Mouse (Mus musculus): ENCODE results near the gene 9430097D07Rik.
A peak's percentile ranks its signal among the peaks of the same experiment; 100 is the strongest.

9430097D07Rik gene

GRCm38 (mm10) chr2:32597248-32597647, 21.8 kb upstream of the 9430097D07Rik start:
- DNase-seq (ENCODE audit: low spot score in 2 of 2), result no peak

- DNase-seq (ENCODE audit: low spot score in 2 of 2), result no peak
Observed at GRCm38 (mm10) chr2:32596725-32597124, 21.2 kb upstream of the 9430097D07Rik start.

DNA sequence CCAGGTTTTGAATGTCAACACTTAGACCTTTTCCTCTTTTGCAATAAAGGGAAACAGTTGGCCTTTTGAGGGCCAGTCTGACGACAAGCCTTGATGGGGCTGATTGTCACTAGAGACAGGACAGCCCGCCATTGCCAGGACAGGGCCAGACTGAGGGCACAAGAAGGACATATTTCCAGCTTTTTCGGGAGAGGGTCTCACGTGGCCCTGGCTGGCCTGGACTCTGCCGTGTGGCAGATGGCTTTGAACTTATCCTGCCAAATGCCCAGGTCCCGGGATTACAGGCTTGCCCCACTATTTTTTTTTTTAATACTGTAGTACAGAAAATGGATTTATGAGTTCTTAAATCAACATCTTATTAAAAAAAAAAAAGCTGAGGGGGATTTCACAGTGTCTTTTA, 15.8 kb upstream of the 9430097D07Rik start:
- no peak for DNase-seq (ENCODE audit: low spot score in 2 of 2)

DNA sequence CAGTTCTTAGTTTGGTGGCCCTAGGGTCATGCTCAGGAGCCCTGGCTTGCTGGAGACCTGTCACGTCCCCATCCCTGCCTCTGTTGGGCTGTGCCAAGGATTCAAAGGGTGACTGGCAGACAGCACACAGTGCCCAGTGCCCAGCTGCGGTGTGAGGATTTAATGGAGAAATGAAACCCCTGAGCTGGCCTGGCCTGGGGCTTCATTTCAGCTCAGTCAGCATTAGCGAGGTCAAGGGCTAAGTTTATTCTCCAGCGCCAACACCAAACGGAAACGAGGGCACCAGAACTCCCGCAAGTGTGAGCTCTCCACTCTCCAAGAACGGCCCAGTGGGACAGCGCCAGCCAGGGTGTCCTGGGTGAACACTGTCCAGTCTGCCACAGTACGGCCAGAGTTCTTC, 14.7 kb upstream of the 9430097D07Rik start:
- no peak for DNase-seq (ENCODE audit: low spot score in 2 of 2)

- no peak for DNase-seq (ENCODE audit: low spot score in 2 of 2)
Observed at GRCm38 (mm10) chr2:32589213-32589795, 13.8 kb upstream of the 9430097D07Rik start.

GRCm38 (mm10) chr2:32587731-32588321, 12.3 kb upstream of the 9430097D07Rik start:
- no peak for DNase-seq (ENCODE audit: low spot score in 2 of 2)

- DNase-seq (ENCODE audit: low spot score in 2 of 2), result peak; percentile 89 to 93
Observed at GRCm38 (mm10) chr2:32586871-32587351, 11.4 kb upstream of the 9430097D07Rik start, which contains the start of gene St6galnac4. TSS of gene St6galnac4 (plus strand) at chr2:32587095.

GRCm38 (mm10) chr2:32585149-32585714, 9.7 kb upstream of the 9430097D07Rik start:
- no peak for DNase-seq (ENCODE audit: low spot score in 2 of 2)

GRCm38 (mm10) chr2:32582830-32583799, 7.6 kb upstream of the 9430097D07Rik start:
- DNase-seq (ENCODE audit: low spot score in 2 of 2), result peak; percentile 72 to 79

GRCm38 (mm10) chr2:32581450-32582095, 6.1 kb upstream of the 9430097D07Rik start:
- DNase-seq (ENCODE audit: low spot score in 2 of 2), result no peak

- DNase-seq (ENCODE audit: low spot score in 2 of 2), result no peak
Observed at GRCm38 (mm10) chr2:32578146-32579046, 2.9 kb upstream of the 9430097D07Rik start.

DNA sequence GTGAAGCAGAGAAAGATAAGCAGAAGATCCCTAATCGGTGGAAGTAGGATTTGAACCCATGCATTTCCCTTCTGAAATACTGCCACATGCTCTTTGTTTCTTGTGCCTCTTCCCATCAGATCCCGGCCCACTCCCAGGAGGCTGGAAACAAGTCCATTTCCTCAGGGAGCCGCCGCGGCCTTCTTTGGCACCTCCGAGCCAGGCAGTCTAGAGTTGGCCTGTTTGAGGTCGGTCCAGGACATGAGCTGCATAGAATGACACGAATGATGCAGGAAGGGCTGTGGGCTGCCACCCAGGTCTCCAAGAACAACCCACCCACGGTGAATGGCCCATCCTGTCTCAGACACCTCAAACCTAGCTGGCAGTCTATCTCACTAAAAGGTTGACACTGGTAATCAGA, 1.0 kb upstream of the 9430097D07Rik start:
- DNase-seq (ENCODE audit: low spot score in 2 of 2), result no peak

DNA sequence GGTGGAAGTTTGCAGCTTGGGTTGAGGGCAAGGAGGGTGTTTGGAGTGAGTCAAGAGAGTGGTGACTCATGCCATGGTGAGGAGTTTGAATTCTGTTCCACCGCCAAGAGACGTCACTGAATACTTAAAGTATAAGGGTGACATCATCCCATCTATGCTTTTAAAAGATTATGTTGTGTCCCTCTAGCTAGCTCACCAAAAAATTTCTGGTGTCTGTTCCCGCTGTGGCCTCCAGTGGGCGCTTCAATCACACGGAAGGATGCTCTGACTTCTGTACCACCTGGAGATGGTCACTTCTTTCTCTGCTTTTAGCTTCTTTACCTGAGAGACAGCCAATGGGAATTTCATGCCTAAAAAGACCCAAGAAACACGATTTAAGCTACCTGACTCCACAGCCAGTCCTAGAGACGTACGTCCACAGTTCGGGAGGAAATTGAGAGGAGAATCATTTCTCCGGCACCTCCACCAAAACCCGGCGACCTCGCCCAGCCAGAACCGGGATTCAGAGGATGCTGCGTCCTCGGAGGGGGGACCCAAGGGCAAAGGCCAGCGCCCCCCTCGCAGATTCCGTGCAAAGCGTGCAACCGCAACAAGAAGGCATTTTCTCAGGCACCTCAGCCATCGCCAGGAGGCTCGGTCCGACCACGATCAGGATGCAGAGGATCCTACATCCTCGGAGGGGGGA, 441 bp downstream of the 9430097D07Rik start:
- no peak for DNase-seq (ENCODE audit: low spot score in 2 of 2)

DNA sequence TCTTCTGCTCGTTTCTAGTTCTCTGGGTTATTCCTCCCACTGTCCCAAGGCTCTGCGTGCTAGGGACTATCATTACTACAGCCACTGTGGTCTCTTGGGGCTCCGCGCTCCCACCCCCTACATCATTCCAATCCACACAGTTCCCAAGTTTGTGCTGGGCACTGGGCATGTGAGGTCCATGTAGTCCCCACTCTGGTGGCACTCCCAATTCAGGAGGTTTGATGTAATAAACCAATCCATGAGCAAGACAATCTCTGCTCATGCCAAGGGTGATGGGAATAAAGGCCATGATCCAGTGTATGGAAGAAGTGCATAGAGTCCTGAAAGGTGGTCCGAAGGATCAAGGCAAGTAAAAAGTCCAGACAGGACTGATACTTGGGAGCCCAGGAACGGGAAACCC, 987 bp downstream of the 9430097D07Rik start, which contains the start of gene Pip5kl1:
Gene Pip5kl1 (plus strand): TSS at position 301 of the 400 bp plus-strand sequence.
- DNase-seq (ENCODE audit: low spot score in 2 of 2), result no peak

DNA sequence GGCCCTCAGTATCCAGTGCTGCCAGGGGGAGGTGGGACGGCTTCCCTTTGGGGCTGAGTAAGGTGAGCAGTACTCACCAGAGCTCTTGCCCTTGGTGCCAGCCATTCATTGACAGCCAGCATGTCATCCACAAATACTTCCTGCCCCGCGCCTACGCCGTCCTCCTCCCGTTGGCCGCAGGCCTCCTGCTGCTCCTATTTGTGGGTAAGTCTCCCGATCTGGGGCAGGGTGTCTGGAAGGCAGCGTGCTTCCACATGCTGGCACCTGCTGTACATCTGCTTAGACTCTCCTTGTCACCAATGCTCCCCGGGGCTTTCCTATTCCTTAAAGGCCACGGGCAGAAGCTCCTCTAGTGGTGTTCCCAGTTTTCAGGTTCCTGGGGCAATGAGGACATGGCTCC, 3.3 kb downstream of the 9430097D07Rik start:
- no peak for DNase-seq (ENCODE audit: low spot score in 2 of 2)

DNA sequence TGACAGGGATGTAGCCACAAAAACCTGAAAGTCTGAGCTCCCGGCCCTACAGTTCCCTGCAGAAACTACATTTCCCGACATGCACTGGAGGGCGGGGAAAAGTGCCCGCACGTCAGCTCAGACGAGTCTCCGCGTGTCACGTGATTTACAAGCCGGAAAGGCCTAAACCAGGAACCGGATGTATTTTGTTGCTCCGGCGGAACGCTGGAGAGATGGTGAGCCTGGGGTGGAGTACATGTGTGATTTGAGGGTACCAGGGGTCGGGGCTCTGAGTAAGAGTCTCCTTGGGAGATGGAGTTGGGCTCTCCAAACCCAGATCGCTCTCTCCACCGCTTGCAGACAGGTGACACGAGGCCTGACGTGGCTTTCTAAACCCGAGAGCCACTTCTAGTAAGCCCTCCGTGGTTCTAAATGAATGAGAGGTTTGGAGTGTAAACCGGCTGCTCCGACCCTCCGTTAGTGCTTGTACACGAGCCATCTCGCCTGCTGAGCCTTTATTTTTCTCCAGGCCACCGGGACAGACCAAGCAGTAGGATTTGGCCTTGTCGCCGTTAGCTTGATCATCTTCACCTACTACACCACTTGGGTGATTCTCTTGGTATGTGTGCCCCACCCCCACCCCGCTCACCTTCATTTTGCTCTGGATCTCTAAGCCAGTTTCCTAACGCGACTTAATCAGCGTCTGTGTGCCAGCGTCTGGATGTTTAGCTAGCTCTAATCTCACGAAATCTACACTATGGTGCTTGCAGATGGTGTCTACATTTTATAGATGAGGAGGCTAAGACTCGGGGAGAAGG, 4.6 kb downstream of the 9430097D07Rik start, which contains the start of gene Dpm2:
Gene Dpm2 (plus strand): TSS at position 161 of the 797 bp plus-strand sequence.
- peak; percentile 81 to 89 for DNase-seq (ENCODE audit: low spot score in 2 of 2)

GRCm38 (mm10) chr2:32568941-32569340, 6.5 kb downstream of the 9430097D07Rik start:
- no peak for DNase-seq (ENCODE audit: low spot score in 2 of 2)

DNA sequence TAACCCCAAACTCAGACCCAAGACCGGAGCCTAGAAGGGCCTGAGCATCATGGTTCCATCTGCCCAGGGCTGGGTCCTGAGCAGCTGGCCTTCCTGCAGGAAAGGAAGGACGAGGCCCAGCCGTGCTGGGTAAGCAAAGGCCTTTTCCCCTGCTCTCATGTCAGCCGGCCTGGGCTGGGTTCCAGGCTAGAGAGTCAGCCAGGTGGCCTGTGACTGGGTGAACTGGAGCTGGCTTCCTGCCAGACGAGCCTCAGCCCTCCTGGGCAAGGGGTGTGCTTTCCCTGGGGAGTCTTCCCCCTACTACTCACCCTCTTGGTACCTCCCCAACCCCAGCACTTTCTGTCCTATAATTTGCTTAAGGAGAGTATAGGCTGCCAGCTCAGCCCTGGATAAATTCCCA, 7.3 kb downstream of the 9430097D07Rik start:
- no peak for DNase-seq (ENCODE audit: low spot score in 2 of 2)

All from urinary bladder, postnatal 4 days (tissue).